Mouse (Mus musculus) midbrain, embryonic 10.5 days (tissue): ENCODE measurements around the gene Rabgap1l. TPM values are rescaled to one million over a fixed set of nuclear protein-coding genes. Genes with fewer than 3 reads are reported as not detected.
A peak's percentile ranks its signal among the peaks of the same experiment; 100 is the strongest.

Source experiments
- DNase-seq: peaks from one replicate; pipeline ENCODE4 v3.0.0-alpha.2; 2017; ENCODE audit warnings: low spot score
- H3K27ac ChIP-seq: fragments of 300-500 bp; sonication (generic); replicated peaks from 2 replicates; pipeline ENCODE4 v1.5.1; 2016; ENCODE audit warnings: mild to moderate bottlenecking
- H3K27me3 ChIP-seq: fragments of 300-500 bp; sonication (generic); 2 replicates; pipeline ENCODE4 v1.6.1; 2016; ENCODE audit warnings: low read depth, mild to moderate bottlenecking; ENCODE audit not compliant: poor library complexity, severe bottlenecking
- H3K36me3 ChIP-seq: fragments of 300-500 bp; sonication (generic); 2 replicates; pipeline ENCODE4 v1.6.1; 2016; ENCODE audit warnings: mild to moderate bottlenecking, moderate library complexity
- H3K4me1 ChIP-seq: fragments of 300-500 bp; sonication (generic); 2 replicates; pipeline ENCODE4 v1.6.1; 2016
- H3K4me3 ChIP-seq: fragments of 300-500 bp; sonication (generic); 2 replicates; pipeline ENCODE4 v1.5.1; 2016; ENCODE audit warnings: mild to moderate bottlenecking, moderate library complexity
- H3K9me3 ChIP-seq: fragments of 300-500 bp; sonication (generic); replicated peaks from 2 replicates; pipeline ENCODE4 v1.6.1; 2016; ENCODE audit warnings: mild to moderate bottlenecking
- WGBS: fragments of 180-500 bp; shearing (Covaris S2); methylation state at CpG from one replicate; pipeline ENCODE4 v1.1.7; 2016; 5-methylcytosine and 5-hydroxymethylcytosine counted together
- microRNA counts: library from miRNA; unstranded; fragments of <30 nt; microRNA quantifications from one replicate; lab custom pipeline; 2017
- microRNA-seq: library from miRNA; unstranded; fragments of <30 nt; microRNA quantifications from one replicate; pipeline ENCODE4, GENCODE M21; 2017
- polyA plus RNA-seq: library from polyadenylated mRNA; unstranded; fragments of >200 nt; fragmentation: Nextera tagmentation; extraction: Ambion mirVana; gene quantifications from 2 replicates; pipeline ENCODE4 v1.2.1, GENCODE M21; 2016

Gene Rabgap1l
- polyA plus RNA-seq, 1 experiment from 2014 or later: 6.8 TPM

GRCm38 (mm10) chr1:160195337-160195663, 597.7 kb downstream of the Rabgap1l start:
- Histone ChIP-seq H3K36me3 (peaks cover 33% of the 10 kb centered on the region), H3K4me3 (peak overlapping the region; percentile 71), H3K4me1 (peaks cover 15% of the 10 kb centered on the region), H3K27ac (peak overlapping the region; percentile 85), H3K27me3 (no peaks in the 10 kb centered on the region), H3K9me3 (no peaks in the 10 kb centered on the region)
- WGBS: under 1% methylated on average over 13 of the region's 13 CpGs
- DNase-seq: no peak

GRCm38 (mm10) chr1:160194529-160195336, 598.3 kb downstream of the Rabgap1l start, which contains the start of gene Mrps14:
Gene Mrps14, plus strand, starts transcription at chr1:160195215.
- peak within 1 kb of the TSS; percentile 71 for H3K4me3 ChIP-seq
- no peaks in the 10 kb centered on the region for H3K9me3 ChIP-seq
- H3K4me1 ChIP-seq: peaks cover 15% of the 10 kb centered on the region
- peak within 1 kb of the TSS; percentile 85 for H3K27ac ChIP-seq
- 8% methylated on average over 31 of the region's 31 CpGs for WGBS
- peaks cover 27% of the 10 kb centered on the region for H3K36me3 ChIP-seq
- H3K27me3 ChIP-seq: no peaks in the 10 kb centered on the region
- DNase-seq: peak; percentile 95

- no peaks in the 10 kb centered on the region for H3K9me3 ChIP-seq
- H3K4me1 ChIP-seq: no peaks in the 10 kb centered on the region
- H3K4me3 ChIP-seq: no peak overlapping the region
- no peaks in the 10 kb centered on the region for H3K27me3 ChIP-seq
- 30% methylated on average over 5 of the region's 5 CpGs for WGBS
- H3K36me3 ChIP-seq: no peaks in the 10 kb centered on the region
- peak; percentile 58 for DNase-seq
- H3K27ac ChIP-seq: no peak overlapping the region
Observed at GRCm38 (mm10) chr1:160184506-160184905, 608.5 kb downstream of the Rabgap1l start.

GRCm38 (mm10) chr1:160181216-160181615, 611.8 kb downstream of the Rabgap1l start:
- Histone ChIP-seq H3K27me3 (no peaks in the 10 kb centered on the region), H3K36me3 (no peaks in the 10 kb centered on the region), H3K27ac (no peak overlapping the region), H3K4me1 (no peaks in the 10 kb centered on the region), H3K9me3 (no peaks in the 10 kb centered on the region), H3K4me3 (no peak overlapping the region)
- DNase-seq: no peak
- 87% methylated on average over 4 of the region's 4 CpGs for WGBS

GRCm38 (mm10) chr1:160176903-160177302, 616.1 kb downstream of the Rabgap1l start:
- Histone ChIP-seq H3K27me3 (no peaks in the 10 kb centered on the region), H3K4me1 (no peaks in the 10 kb centered on the region), H3K36me3 (no peaks in the 10 kb centered on the region), H3K27ac (no peak overlapping the region), H3K4me3 (no peak overlapping the region), H3K9me3 (no peaks in the 10 kb centered on the region)
- WGBS: 86% methylated on average over 8 of the region's 8 CpGs
- no peak for DNase-seq

MicroRNAs encoded within 50 kb of the gene (microRNA counts, 519-probe panel; counts per million panel counts)
- 2,432 counts per million, percentile 5 among the panel's probes with 10 or more counts for microRNA mmu-miR-1927 (lab: Ali Mortazavi, UCI)

Small RNA genes lying within 50 kb of the gene (microRNA-seq; reads per million reads assigned to microRNA genes)
- gene Mir1927: 2.1 reads per million

Other genes with a start within 250 kb of the Rabgap1l start
- 6.9 and 7.5 TPM in 2 replicates for gene Rc3h1, start 113.2 kb upstream of the Rabgap1l start, polyA plus RNA-seq
- 2.0 and 2.3 TPM in 2 replicates for gene Serpinc1, start 185.4 kb upstream of the Rabgap1l start, polyA plus RNA-seq
- gene Zbtb37, start 241.6 kb upstream of the Rabgap1l start, polyA plus RNA-seq: 5.3 and 6.7 TPM in 2 replicates